Mouse (Mus musculus): ENCODE measurements around the gene Atf7ip.

DNA sequence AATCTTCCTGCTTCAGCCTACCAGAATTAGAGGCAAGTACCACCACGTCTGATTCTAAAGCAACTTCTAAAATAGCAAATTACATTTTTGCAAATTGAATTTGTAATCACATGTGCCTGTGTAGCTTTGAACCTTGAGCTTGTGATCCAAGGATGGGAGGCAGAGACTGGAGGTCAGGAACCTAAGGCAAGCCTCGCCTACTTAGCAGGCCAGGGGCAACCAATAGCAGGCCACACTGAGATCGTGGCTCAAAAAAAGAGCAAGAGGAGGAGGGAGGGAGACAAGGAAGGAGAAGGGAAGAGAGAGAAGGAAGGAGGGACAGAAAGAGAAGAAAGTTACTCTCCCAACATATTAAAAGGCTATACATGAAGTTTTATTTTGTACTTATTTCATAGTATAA is 28.5 kb downstream of the Atf7ip start:
- TF ChIP-seq RCOR1 (conservative IDR thresholded peaks at IDR 0.05; ENCODE audit: low read depth, low read length) (no peak), NELFE (IDR thresholded peaks at IDR 0.05; ENCODE audit: low read depth, low read length) (peak; percentile 43; the same call in 1 of the 2 replicates), CTCF (conservative IDR thresholded peaks at IDR 0.05 in 1 of 2, IDR thresholded peaks at IDR 0.05 in 1 of 2; ENCODE audit: low read depth in 2 of 2, low read length in 2 of 2) (no peak), ZKSCAN1 (IDR thresholded peaks at IDR 0.05; ENCODE audit: borderline replicate concordance, low read depth, low read length) (no peak), MXI1 (IDR thresholded peaks at IDR 0.05; ENCODE audit: low read depth, low read length) (no peak), EP300 (IDR thresholded peaks at IDR 0.05; ENCODE audit: low read length) (no peak), HCFC1 (IDR thresholded peaks at IDR 0.05; ENCODE audit: low read depth, low read length) (no peak; the same call in 1 of the 2 replicates)
